Mouse (Mus musculus): ENCODE results near the gene Klk1b24.

- TF ChIP-seq EP300 (optimal IDR thresholded peaks at IDR 0.05) (no peak), CTCF (IDR thresholded peaks at IDR 0.05; ENCODE audit: low read depth) (no peak)
Measured at GRCm38 (mm10) chr7:44235909-44236308, 47.9 kb downstream of the Klk1b24 start, which contains the start of gene Gm36864.

Data from stomach, postnatal 0 days (tissue).